Mouse (Mus musculus): ENCODE measurements at regions not wholly inside any gene's neighbourhood (a gene's known extent, or its start where the extent isn't known, plus 50 kb on each side); places are given as distances from the start of the nearest gene placed in this dataset.

DNA sequence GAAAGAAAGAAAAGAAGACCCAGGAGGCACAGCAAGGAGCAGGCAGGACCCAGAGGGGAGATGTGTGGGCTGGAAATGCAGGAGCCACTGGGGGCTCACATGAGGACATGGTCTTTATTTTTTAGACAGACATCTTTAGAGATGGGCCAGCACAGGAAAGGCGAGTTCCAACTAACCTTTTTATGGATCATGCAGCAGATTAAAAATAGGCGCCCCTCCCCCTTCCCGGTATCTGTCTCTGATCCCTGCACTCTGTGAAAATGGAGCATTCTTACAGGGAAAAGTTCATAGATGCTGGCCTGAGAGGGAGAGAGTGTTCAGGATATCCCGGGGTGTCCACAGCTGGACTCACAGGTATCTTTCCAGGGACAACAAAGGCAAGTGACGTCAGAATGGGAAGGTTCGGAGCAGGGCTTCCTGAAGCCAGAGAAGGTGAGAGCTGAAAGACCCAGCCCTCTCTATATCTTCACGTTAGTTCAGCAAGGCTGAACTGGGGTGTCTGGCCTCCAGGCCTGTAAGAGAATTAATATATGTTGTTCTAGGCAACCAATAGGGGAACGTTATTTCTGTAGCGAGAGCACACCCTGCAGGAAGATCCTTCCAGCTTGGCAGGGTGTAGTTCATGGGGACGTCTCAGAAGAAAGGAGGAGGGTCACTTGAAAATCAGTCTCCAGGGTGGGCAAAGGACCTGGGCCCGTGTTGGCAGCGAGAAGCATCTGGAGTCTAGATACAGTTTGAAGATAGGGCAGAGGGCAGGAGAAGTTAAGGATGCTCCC, 51.9 kb upstream of the Neurl1b start:
- TF ChIP-seq MAX (IDR thresholded peaks at IDR 0.05; ENCODE audit: low read depth) (no peak), TCF3 (IDR thresholded peaks at IDR 0.05; ENCODE audit: insufficient read length, low read depth) (no peak), SRF (IDR thresholded peaks at IDR 0.05; ENCODE audit: control insufficient read depth, insufficient read length, low read depth) (no peak), POLR2A (IDR thresholded peaks at IDR 0.05; ENCODE audit: insufficient read length, low read depth) (no peak), E2F4 (IDR thresholded peaks at IDR 0.05; ENCODE audit: insufficient read depth) (no peak), TCF12 (IDR thresholded peaks at IDR 0.05; ENCODE audit: insufficient read depth, poor library complexity, severe bottlenecking) (no peak), POLR2AphosphoS2 (IDR thresholded peaks at IDR 0.05; ENCODE audit: insufficient read length, low read depth) (no peak)
